Mouse (Mus musculus) stomach, embryonic 15.5 days (tissue): ENCODE measurements around the gene Specc1. TPM values are rescaled to one million over a fixed set of nuclear protein-coding genes. Genes with fewer than 3 reads are reported as not detected.

ENCODE experiments used
- ATAC-seq: fragments of 200-750 bp; cut with Nextera tagmentation; 2 replicates; pipeline ENCODE4 v1.8.0; 2017; ENCODE audit warnings: low read depth, moderate number of reproducible peaks, moderate TSS enrichment; ENCODE audit not compliant: insufficient read depth, low FRiP score
- H3K27ac ChIP-seq: fragments of 300-500 bp; sonication (generic); 2 replicates; pipeline ENCODE4 v1.5.1; 2015; ENCODE audit warnings: mild to moderate bottlenecking, inconsistent platforms
- H3K27me3 ChIP-seq: fragments of 300-500 bp; sonication (generic); replicated peaks from 2 replicates; pipeline ENCODE4 v1.6.1; 2015; ENCODE audit warnings: inconsistent platforms
- H3K36me3 ChIP-seq: fragments of 300-500 bp; sonication (generic); 2 replicates; pipeline ENCODE4 v1.6.1; 2015; ENCODE audit warnings: inconsistent platforms
- H3K4me1 ChIP-seq: fragments of 300-500 bp; sonication (generic); 2 replicates; pipeline ENCODE4 v1.6.1; 2015; ENCODE audit warnings: inconsistent platforms
- H3K4me2 ChIP-seq: fragments of 300-500 bp; sonication (generic); 2 replicates; pipeline ENCODE4 v1.6.1; 2015; ENCODE audit warnings: mild to moderate bottlenecking, inconsistent platforms
- H3K4me3 ChIP-seq: fragments of 300-500 bp; sonication (generic); replicated peaks from 2 replicates; pipeline ENCODE4 v1.5.1; 2015; ENCODE audit warnings: inconsistent platforms
- H3K9ac ChIP-seq: fragments of 300-500 bp; sonication (generic); 2 replicates; pipeline ENCODE4 v1.6.1; 2015; ENCODE audit warnings: inconsistent platforms
- H3K9me3 ChIP-seq: fragments of 300-500 bp; sonication (generic); 2 replicates; pipeline ENCODE4 v1.6.1; 2016; ENCODE audit warnings: inconsistent platforms
- WGBS: fragments of 180-500 bp; shearing (Covaris S2); methylation state at CpG from one replicate; pipeline ENCODE4 v1.1.7; 2015; 5-methylcytosine and 5-hydroxymethylcytosine counted together
- polyA plus RNA-seq: library from polyadenylated mRNA; unstranded; fragments of >200 nt; fragmentation: Nextera tagmentation; extraction: Ambion mirVana; gene quantifications from 2 replicates; pipeline ENCODE4 v1.2.1, GENCODE M21; 2015

The Specc1 gene
- polyA plus RNA-seq, 1 experiment from 2014 or later, result 13.4 TPM

DNA sequence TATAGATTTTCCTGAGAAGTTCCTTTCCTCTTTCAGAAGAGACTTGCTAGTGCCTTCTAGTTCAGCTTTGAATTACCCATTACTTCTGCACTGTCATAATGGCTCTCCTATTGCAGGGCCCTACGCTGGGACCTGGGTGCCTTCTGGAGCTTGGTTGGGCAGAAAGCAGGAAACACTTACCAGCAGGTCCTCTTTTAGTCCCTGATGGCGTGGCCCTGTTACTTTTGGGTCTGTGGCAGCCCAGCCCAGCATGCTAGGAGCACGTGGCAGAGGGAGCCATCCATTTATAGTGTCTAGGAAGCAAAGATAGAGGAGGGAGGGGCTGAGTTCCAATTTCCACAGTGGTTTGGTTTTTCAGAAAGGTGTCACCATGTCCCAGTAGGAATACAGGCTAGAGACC lies 63.3 kb downstream of the Specc1 start:
- H3K9ac ChIP-seq, result no peak overlapping the region
- H3K27me3 ChIP-seq, result no peaks in the 10 kb centered on the region
- no peaks in the 10 kb centered on the region for H3K9me3 ChIP-seq
- no peak overlapping the region for H3K4me2 ChIP-seq
- no peak overlapping the region for H3K4me3 ChIP-seq
- 70% methylated on average over 3 of the region's 3 CpGs for WGBS
- H3K36me3 ChIP-seq, result no peaks in the 10 kb centered on the region
- no peak for ATAC-seq
- no peaks in the 10 kb centered on the region for H3K4me1 ChIP-seq
- no peak overlapping the region for H3K27ac ChIP-seq

- Histone ChIP-seq H3K9me3 (no peaks in the 10 kb centered on the region), H3K4me2 (no peak overlapping the region), H3K27ac (no peak overlapping the region), H3K27me3 (no peaks in the 10 kb centered on the region), H3K4me1 (no peaks in the 10 kb centered on the region), H3K4me3 (no peak overlapping the region), H3K9ac (no peak overlapping the region), H3K36me3 (no peaks in the 10 kb centered on the region)
- no peak for ATAC-seq
- 80% methylated on average over 1 of the region's 1 CpGs for WGBS
These were observed 64.3 kb downstream of the Specc1 start for GRCm38 (mm10) chr11:62020898-62021297.

DNA sequence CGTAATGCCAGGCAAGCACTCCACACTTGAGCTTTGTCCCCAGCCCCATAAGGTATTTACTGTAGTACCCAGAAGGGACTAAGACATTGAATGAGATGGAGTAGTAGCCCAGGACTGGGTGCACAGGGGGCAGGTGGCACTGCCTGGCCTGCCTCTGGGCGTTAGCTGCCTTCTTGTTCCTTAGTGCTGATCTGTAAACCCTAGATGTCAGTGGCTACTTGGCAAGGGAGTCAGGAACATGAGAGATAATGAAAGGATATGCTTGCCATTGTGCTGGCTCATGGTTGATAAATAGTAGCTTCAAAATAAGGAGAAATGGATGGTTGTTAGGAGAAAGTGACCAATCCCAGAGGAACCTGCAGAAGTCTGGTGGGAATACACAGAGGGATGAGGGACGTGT lies 65.5 kb downstream of the Specc1 start:
- H3K27me3 ChIP-seq, result no peaks in the 10 kb centered on the region
- 83% methylated on average over 3 of the region's 3 CpGs for WGBS
- H3K9me3 ChIP-seq, result no peaks in the 10 kb centered on the region
- H3K9ac ChIP-seq, result no peak overlapping the region
- no peak overlapping the region for H3K4me3 ChIP-seq
- H3K4me1 ChIP-seq, result no peaks in the 10 kb centered on the region
- H3K27ac ChIP-seq, result no peak overlapping the region
- no peaks in the 10 kb centered on the region for H3K36me3 ChIP-seq
- H3K4me2 ChIP-seq, result no peak overlapping the region
- ATAC-seq, result no peak

DNA sequence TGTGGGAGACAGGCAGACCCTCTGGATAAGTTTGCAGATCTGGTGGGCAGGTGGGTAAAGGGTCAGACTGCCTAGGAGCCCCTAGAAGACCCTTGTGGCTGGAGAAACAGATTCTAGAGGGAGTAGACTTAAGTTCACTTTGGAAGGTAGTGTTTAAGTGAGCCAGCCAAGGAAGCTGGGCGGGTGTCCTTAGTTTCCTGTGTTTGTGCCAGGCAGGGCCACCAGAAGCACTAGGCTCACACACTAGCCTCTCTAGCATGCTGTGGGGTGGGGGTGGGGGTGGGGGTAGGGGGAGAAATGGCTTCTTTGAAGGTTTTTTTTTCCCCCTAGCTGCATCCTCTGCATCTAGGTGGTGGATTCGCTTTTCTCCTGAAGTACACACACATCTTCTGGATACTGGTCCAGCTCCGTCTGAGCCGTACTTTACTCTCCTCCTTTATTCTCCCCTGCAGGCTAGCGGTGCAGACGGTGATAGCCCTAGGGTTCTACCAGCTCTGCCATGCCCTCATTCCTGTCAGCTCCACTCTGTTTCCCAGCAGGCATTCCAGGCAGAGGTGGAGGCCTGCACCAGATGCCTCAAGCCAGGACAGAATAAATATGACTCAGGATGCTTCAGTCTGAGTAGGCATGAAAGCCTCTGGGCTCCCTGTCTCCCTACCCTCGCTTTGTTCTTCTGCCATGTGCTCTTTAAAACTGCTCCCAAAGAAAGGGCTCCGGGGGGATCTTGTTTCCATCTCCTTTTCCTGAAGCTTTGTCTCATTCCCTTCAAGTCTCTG lies 66.3 kb downstream of the Specc1 start:
- ATAC-seq, result no peak
- Histone ChIP-seq H3K27ac (peak overlapping the region; percentile 13; the same call in 1 of the 2 replicates), H3K4me3 (no peak overlapping the region), H3K9ac (no peak overlapping the region), H3K4me1 (no peaks in the 10 kb centered on the region), H3K27me3 (no peaks in the 10 kb centered on the region), H3K36me3 (no peaks in the 10 kb centered on the region), H3K4me2 (no peak overlapping the region), H3K9me3 (no peaks in the 10 kb centered on the region)
- 77% methylated on average over 8 of the region's 8 CpGs for WGBS

- no peaks in the 10 kb centered on the region for H3K9me3 ChIP-seq
- H3K4me1 ChIP-seq, result no peaks in the 10 kb centered on the region
- ATAC-seq, result no peak
- WGBS, result 77% methylated on average over 12 of the region's 12 CpGs
- peak overlapping the region; percentile 13; the same call in 1 of the 2 replicates for H3K27ac ChIP-seq
- H3K4me3 ChIP-seq, result no peak overlapping the region
- no peak overlapping the region for H3K9ac ChIP-seq
- no peaks in the 10 kb centered on the region for H3K27me3 ChIP-seq
- no peak overlapping the region for H3K4me2 ChIP-seq
- no peaks in the 10 kb centered on the region for H3K36me3 ChIP-seq
These were observed 67.1 kb downstream of the Specc1 start for GRCm38 (mm10) chr11:62023494-62024233.

- Histone ChIP-seq H3K27ac (no peak overlapping the region), H3K4me1 (no peaks in the 10 kb centered on the region), H3K4me2 (no peak overlapping the region)
These were observed 67.7 kb downstream of the Specc1 start for GRCm38 (mm10) chr11:62024234-62024601.

GRCm38 (mm10) chr11:62024952-62025351 lies 68.4 kb downstream of the Specc1 start:
- WGBS, result 37% methylated on average over 5 of the region's 5 CpGs
- Histone ChIP-seq H3K4me1 (no peaks in the 10 kb centered on the region), H3K9ac (no peak overlapping the region), H3K36me3 (no peaks in the 10 kb centered on the region), H3K4me3 (no peak overlapping the region), H3K27me3 (no peaks in the 10 kb centered on the region), H3K4me2 (no peak overlapping the region), H3K27ac (no peak overlapping the region), H3K9me3 (no peaks in the 10 kb centered on the region)
- ATAC-seq, result no peak

More at GRCm38 (mm10) chr11:62024234-62024601, 67.7 kb downstream of the Specc1 start:
- no peak overlapping the region for H3K9ac ChIP-seq
- WGBS, result 58% methylated on average over 8 of the region's 8 CpGs
- H3K4me3 ChIP-seq, result no peak overlapping the region
- H3K9me3 ChIP-seq, result no peaks in the 10 kb centered on the region
- ATAC-seq, result no peak
- H3K36me3 ChIP-seq, result no peaks in the 10 kb centered on the region
- no peaks in the 10 kb centered on the region for H3K27me3 ChIP-seq

GRCm38 (mm10) chr11:62025770-62026169 lies 69.2 kb downstream of the Specc1 start:
- WGBS, result 72% methylated on average over 2 of the region's 2 CpGs
- Histone ChIP-seq H3K9me3 (no peaks in the 10 kb centered on the region), H3K27ac (no peak overlapping the region), H3K4me1 (no peaks in the 10 kb centered on the region), H3K9ac (no peak overlapping the region), H3K27me3 (no peaks in the 10 kb centered on the region), H3K4me2 (no peak overlapping the region), H3K36me3 (no peaks in the 10 kb centered on the region), H3K4me3 (no peak overlapping the region)
- no peak for ATAC-seq

- no peak overlapping the region for H3K4me3 ChIP-seq
- H3K4me2 ChIP-seq, result no peak overlapping the region
- no peak for ATAC-seq
- no peak overlapping the region for H3K27ac ChIP-seq
- no peaks in the 10 kb centered on the region for H3K27me3 ChIP-seq
- no peak overlapping the region for H3K9ac ChIP-seq
- H3K9me3 ChIP-seq, result no peaks in the 10 kb centered on the region
- H3K4me1 ChIP-seq, result no peaks in the 10 kb centered on the region
- no peaks in the 10 kb centered on the region for H3K36me3 ChIP-seq
- 61% methylated on average over 4 of the region's 4 CpGs for WGBS
These were observed 69.8 kb downstream of the Specc1 start for GRCm38 (mm10) chr11:62026345-62026815.

GRCm38 (mm10) chr11:62027271-62027670 lies 70.7 kb downstream of the Specc1 start:
- ATAC-seq, result no peak
- no peaks in the 10 kb centered on the region for H3K27me3 ChIP-seq
- no peaks in the 10 kb centered on the region for H3K36me3 ChIP-seq
- 67% methylated on average over 6 of the region's 6 CpGs for WGBS
- no peak overlapping the region for H3K9ac ChIP-seq
- H3K27ac ChIP-seq, result no peak overlapping the region
- no peak overlapping the region for H3K4me3 ChIP-seq
- no peak overlapping the region for H3K4me2 ChIP-seq
- H3K4me1 ChIP-seq, result no peaks in the 10 kb centered on the region
- no peaks in the 10 kb centered on the region for H3K9me3 ChIP-seq

GRCm38 (mm10) chr11:62027705-62028104 lies 71.1 kb downstream of the Specc1 start:
- Histone ChIP-seq H3K4me2 (no peak overlapping the region), H3K9me3 (no peaks in the 10 kb centered on the region), H3K4me1 (no peaks in the 10 kb centered on the region), H3K4me3 (no peak overlapping the region), H3K36me3 (no peaks in the 10 kb centered on the region), H3K27me3 (no peaks in the 10 kb centered on the region), H3K9ac (no peak overlapping the region), H3K27ac (no peak overlapping the region)
- WGBS, result 55% methylated on average over 2 of the region's 2 CpGs
- no peak for ATAC-seq

- ATAC-seq, result no peak
- 86% methylated on average over 9 of the region's 9 CpGs for WGBS
These were observed 72.6 kb downstream of the Specc1 start for GRCm38 (mm10) chr11:62029171-62029570.

More at GRCm38 (mm10) chr11:62029171-62029570, 72.6 kb downstream of the Specc1 start:
- no peak overlapping the region for H3K27ac ChIP-seq
- no peak overlapping the region for H3K9ac ChIP-seq
- H3K4me3 ChIP-seq, result no peak overlapping the region
- H3K27me3 ChIP-seq, result no peaks in the 10 kb centered on the region
- H3K9me3 ChIP-seq, result no peaks in the 10 kb centered on the region
- no peaks in the 10 kb centered on the region for H3K4me1 ChIP-seq
- no peak overlapping the region for H3K4me2 ChIP-seq
- H3K36me3 ChIP-seq, result no peaks in the 10 kb centered on the region
